Mouse (Mus musculus) retina, postnatal 7 days (tissue): ENCODE data around the gene Garnl3.

Source experiments
- DNase-seq: peaks from one replicate; pipeline ENCODE4 v3.0.0-alpha.2; 2012; ENCODE audit warnings: low read depth, low spot score

The Garnl3 gene

GRCm38 (mm10) chr2:32938741-32939140, 192.7 kb downstream of the Garnl3 start:
- DNase-seq = no peak
